Mouse (Mus musculus): Measurements from ENCODE around the gene Ogfod3.

The Ogfod3 gene

DNA sequence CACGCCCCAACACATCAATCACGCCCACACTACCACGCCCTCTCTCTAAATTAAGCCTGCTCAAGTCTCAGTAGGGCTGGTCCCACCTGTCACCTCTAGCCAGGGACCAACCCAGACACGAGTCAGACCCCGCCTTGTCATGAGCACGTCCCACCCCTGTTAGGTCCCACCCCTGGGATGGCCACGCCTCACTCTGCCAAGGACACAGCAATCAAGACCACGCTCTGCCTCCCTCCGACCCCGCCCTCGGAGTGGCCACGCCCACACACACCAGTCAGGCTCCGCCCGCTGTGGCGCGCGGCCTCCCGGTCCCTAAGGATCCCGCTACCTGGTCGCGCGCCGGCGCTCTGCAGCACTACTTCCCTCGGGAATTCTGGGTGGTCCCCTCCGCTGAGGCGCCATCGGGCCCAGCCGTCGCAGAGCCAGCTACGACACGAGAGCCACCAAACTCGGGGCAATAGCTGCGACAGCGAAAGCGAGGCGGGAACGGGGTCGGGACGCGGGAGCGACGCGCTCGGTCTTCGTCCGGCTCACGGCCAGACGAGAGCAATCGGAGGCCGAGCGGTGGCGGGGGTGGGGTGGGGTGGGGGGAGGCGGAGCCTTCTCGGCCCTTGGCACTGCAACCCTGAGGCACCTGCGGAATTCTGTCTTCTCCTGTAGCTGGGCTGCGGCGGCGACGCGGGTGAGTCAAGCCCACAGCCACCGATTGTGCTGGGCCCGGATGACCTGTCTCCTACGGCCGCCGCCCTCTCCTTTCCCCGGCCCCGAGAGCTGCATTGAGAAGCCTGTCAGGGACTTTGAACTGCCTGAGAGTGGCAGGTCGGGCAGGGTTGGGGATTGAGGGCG lies at the start of gene Ogfod3, which contains the start of gene Hexdc:
Gene Ogfod3, minus strand, starts transcription at position 551 of the 846 bp plus-strand sequence.
Gene Hexdc, plus strand, starts transcription at position 273 of the 846 bp plus-strand sequence.
- in situ Hi-C loops (cut with MseI, MboI) = no loop called here

DNA sequence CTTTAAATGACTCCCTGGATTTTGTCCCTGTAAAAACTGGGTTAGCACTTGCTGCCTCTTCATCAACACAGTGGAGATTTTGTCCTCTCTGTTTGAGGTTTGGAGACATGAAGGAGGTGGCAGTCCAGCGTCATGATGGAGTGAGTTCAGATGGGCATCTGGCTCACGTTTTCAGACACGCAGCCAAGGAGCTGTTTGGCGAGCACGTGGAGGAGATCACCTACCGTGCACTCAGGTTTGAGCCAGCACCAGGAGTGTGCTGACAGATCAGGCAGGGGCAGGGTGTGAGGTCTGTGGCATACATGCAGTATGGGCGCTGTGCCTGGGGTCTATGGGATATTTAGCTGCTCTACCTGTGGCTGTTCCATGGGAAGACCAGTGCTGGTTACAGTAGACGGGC lies 45.7 kb upstream of the Ogfod3 start:
- in situ Hi-C loops (cut with MseI, MboI) = no loop called here

- in situ Hi-C loops (cut with MseI, MboI) = no loop called here
These were observed 35.2 kb upstream of the Ogfod3 start for GRCm38 (mm10) chr11:121239669-121240068.

DNA sequence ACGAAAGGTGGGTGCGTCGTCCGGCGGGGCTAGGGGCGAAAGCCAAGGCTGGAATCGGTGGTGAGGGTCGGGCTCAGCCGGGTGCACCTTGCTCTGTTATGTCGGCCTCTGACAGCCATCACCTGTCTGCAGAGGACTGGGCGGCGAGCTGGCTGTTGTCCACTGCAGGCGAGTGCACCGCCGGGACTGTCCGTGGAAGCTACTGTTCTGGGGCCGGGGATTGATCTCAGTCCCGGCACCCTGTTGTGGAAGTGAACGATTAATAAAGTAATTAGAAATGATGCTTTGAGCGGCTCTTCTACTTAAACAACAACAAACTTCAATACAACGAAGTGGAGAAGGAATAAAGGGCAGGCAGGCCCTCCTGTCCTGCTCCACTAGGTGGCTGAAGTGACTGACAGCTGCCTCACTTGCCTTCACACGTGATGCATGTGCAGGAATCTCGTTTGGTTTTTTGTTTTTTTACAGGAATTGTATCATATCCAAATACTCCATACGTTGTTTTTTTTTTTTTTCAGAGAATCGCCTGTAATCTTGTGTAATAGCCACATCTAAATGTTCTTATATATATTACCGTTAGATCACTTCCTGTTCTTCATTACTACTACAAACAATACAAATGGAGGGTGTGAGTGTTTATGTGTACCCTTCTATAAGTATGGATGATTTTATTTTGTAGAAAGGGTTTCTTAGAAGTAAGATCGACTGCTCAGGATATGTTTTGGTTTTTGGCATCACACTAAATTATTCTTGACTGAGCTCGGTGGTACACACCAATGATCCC lies 33.0 kb upstream of the Ogfod3 start:
- in situ Hi-C loops (cut with MseI, MboI) = no loop called here

DNA sequence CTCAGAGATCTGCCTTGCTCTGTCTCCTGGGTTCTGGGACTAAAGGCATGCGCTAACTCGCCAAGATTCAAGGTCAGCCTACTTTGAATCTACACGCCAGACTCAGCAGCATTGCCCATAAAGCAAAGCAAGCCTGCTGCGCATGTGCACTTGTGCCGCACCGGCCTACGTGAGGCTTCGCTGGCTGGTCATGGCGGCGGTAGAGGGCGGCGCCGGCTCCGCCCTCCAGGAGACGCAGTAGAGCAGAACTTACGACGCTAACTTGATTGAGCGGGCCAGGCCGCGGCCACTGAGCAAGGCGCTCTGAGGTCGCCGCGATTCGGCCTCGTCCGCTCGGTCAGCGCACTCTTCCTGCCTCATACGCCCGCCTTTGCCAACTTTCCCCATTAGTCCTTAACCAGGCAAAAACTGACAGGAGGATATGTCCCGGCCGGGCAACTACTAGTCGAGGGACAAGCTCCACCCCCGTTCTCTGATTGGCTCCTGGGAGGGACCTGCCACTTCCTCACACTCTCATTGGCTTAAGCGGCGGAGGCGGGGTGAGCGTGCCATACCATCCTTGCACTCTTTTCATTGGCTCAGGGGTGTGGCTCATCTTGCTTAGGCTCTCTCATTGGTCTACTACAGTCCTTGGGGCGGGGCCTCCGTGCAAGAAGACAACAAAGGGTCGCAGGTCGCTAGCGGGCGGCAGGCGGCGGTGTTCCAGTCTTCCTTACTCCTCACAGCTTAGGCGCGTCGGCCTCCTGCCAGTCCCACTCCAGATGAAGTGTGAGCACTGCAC lies 32.2 kb upstream of the Ogfod3 start, which contains the start of gene Narf:
Gene Narf, plus strand, starts transcription at position 690 of the 781 bp plus-strand sequence.
- in situ Hi-C loops (cut with MseI, MboI) = no loop called here

- in situ Hi-C loops (cut with MseI, MboI) = no loop called here
These were observed 31.1 kb upstream of the Ogfod3 start for GRCm38 (mm10) chr11:121235475-121236238.

DNA sequence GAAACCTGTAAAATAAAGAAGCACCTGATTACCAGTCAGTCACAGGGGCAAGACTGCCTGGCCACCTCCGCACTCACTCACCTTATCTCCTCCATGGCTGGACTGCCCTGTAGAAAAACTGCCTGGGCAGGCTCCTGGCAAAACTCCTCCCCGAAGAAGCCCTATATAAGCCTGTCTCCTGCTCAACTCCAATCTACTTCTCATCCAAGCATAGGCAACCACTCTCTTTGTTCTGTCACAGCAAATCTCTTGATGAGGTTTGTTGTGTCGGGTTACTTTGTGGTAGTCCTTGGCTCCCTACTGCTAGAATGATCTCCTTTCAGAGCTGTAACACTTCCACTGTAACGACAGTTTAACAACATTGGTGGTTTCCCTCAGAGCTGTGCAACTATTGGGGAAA lies 28.2 kb upstream of the Ogfod3 start:
- in situ Hi-C loops (cut with MseI, MboI) = no loop called here

GRCm38 (mm10) chr11:121231628-121232291 lies 27.2 kb upstream of the Ogfod3 start:
- in situ Hi-C loops (cut with MseI, MboI) = no loop called here

- in situ Hi-C loops (cut with MseI, MboI) = no loop called here
These were observed 26.7 kb upstream of the Ogfod3 start for GRCm38 (mm10) chr11:121231191-121231590.

- in situ Hi-C loops (cut with MseI, MboI) = no loop called here
These were observed 24.5 kb upstream of the Ogfod3 start, which contains the start of gene Cybc1 for GRCm38 (mm10) chr11:121229018-121229439. Gene Cybc1, minus strand, starts transcription at chr11:121229322.

DNA sequence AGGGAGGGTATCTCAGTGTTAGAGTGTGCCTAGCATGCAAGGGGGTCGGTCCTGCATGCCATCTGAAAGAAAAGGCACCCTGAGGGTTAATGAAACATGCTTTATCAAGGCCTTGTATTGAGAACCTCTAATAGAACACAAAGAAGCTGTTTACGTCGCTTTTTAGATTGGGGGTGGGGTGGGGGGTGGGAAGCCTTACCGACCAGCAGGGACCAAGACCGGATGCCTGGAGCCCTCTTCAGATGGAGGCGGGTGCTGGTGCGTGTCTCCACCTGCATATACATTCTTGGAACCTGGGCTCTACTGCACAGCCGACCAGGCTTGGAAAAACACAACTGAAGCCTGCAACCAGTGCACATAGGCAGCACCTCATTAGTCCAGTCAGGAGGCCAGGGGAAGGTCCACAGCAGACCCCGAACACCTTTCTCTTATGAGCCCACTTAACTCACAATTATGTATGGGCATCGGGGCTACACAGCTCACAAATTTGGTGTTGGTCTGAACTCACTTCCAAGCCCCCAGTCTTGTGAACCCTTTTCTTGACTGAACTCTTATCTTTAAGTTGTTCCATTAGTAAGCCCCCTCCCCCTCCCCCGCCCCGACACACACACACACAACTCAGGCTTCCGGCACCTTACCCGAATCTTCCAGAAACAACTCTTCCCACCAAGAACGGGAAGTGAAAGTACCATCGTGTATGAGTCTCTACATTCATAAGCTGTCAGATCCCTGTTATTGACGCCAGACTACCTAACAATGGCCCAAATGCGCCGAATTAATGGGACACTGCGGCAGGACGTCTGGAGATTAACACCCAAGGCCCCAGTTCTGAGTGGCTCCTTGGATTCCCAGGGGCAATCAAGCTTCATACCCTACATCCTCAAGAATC lies 23.9 kb upstream of the Ogfod3 start:
- in situ Hi-C loops (cut with MseI, MboI) = no loop called here

DNA sequence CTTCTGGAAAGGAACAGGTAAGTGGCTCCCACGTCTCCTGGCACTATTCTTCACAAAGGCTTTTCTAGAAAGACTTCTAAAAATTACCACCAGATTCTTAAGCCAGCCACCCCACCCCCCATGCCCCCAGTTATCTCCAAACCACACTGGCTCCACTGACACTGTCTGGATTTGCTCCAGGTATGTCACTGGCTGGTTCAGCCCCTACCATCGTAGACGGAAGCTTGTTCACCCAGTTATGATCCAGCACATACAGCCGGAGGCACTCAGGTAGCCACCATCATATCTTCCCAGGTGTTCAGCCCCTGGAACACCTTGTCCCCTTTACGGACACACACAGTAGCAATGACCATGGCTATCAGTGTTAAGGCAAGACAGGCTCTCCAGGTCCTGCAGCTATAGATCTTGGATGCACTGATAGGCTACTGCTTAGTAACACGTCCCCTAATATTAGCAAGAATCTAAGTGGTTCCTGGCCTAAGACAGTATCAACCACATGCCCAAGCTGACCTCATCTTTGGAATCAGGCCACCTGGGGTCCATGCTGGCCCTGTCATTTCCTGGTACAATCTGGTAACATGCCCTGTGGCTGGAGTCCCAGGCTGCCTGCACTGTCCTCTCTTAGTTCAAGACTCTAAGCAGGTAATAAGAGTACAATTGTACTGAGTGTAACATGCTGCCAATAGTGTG lies 17.0 kb upstream of the Ogfod3 start:
- in situ Hi-C loops (cut with MseI, MboI) = no loop called here

GRCm38 (mm10) chr11:121220771-121221170 lies 16.3 kb upstream of the Ogfod3 start:
- in situ Hi-C loops (cut with MseI, MboI) = no loop called here

GRCm38 (mm10) chr11:121219776-121220175 lies 15.3 kb upstream of the Ogfod3 start:
- in situ Hi-C loops (cut with MseI, MboI) = no loop called here

- in situ Hi-C loops (cut with MseI, MboI) = no loop called here
These were observed 12.3 kb upstream of the Ogfod3 start for GRCm38 (mm10) chr11:121216831-121217230.

DNA sequence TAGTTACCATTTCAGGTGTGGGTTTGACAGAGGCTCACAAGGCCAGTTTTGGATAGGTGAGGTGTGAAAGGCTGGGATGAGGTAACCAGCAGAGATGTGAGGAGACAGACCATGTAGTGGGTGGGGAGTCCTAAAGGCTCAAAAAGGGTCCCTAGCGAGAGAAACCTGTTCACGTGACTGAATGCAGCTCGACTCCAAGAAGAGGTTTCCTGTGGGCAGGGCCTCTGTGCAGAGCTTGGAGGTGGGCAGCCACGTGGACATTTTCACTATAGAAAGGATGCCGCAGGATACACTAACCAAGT lies 701 bp downstream of the Ogfod3 start:
- in situ Hi-C loops (cut with MseI, MboI) = no loop called here

GRCm38 (mm10) chr11:121201436-121202198 lies 2.9 kb downstream of the Ogfod3 start:
- in situ Hi-C loops (cut with MseI, MboI) = no loop called here

DNA sequence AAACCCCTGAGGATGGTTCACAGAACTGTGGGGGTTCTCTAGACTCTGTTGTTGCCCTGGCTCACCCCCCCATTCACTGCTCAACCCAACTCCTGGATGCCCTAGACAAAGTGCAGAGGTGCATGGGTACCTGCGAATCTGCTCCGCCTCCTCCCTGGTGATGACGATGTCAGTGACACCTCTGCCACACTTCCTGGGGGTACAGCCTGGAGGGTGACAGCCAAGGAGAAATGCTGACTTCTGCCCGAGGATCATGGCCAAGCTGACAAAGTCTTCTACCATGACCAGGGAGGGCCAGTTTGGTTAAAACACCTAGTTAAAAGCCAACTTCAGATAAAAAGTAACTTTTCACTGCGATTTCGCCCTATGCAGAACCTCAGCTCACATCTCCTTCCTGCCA lies 3.7 kb downstream of the Ogfod3 start:
- in situ Hi-C loops (cut with MseI, MboI) = no loop called here

All from mouse trophoblast stem cell (cell line).